ENCODE assay signal across 8 mouse cellular contexts in the genomic region with DNA sequence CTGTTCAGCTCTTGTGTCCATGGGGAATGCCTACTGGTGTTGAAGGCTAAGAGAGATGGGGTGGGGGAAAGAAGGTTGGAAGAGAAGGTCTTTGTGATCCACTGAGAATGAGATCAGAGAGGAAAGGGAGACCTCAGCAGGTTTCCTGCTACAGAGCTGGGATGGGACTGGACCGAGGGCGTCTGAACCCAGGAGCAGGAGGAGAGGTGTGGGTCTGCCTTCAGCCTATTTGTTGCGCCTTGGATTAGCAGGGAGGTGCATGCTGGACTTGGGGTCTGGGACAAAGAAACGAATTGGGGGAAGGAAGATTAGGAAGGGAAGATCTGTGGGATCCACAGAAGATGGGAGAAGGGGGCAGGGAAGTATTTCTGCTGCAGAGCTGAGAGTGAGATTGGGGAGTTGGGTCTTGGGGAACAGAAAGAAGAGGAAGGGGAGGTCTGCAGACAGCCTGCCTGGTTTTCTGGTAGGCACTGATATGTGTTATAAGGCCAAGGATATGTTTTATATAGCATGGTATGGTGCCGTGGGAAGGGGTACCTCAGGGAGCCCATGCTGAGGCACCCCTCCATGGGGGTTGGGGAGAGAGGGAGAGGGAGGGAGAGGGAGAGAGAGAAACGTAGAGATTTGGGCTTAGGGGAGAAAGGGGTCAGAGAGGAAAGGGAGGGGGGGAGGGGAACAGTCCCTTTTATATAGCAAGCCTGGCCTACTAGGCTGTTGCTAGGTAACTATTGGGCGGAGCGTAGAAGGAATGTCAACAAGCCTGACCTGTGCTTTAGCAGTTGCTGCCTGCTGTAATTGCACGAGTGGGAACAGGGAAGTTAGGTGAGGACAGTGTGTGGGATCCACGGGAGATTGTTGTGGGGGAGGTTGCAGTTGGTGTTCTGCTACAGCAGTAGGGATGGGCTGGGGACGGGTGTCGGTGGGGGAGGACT. TPM values are rescaled to one million over a fixed set of nuclear protein-coding genes. Genes with fewer than 3 reads are reported as not detected.
DNase-seq lines count a peak whose midpoint lies in the region; ATAC-seq lines count a peak whose summit lies in the region.

No protein-coding gene starts in this region.

- peak; percentile 73 for ATAC-seq in kidney, embryonic 14.5 days (ENCODE audit: low FRiP score, low TSS enrichment)
- ATAC-seq in embryonic facial prominence, embryonic 13.5 days (ENCODE audit: insufficient number of reproducible peaks, insufficient read depth, low FRiP score, low TSS enrichment, low read depth), result no peak
- peak; percentile 88 for ATAC-seq in limb, embryonic 12.5 days (ENCODE audit: insufficient number of reproducible peaks, insufficient read depth, low FRiP score, low TSS enrichment, low read depth)
- ATAC-seq in neural tube, embryonic 14.5 days (ENCODE audit: low read depth), result peak; percentile 78

- H3K27ac ChIP-seq in kidney, embryonic 14.5 days (ENCODE audit: low read depth, low read length), result no peak overlapping the region
- no peak overlapping the region for H3K27ac ChIP-seq in embryonic facial prominence, embryonic 13.5 days
- peak overlapping the region; percentile 35; the same call in 1 of the 2 replicates for H3K27ac ChIP-seq in limb, embryonic 12.5 days
- H3K27ac ChIP-seq in neural tube, embryonic 14.5 days (ENCODE audit: low read depth, low read length), result no peak overlapping the region

- 28% methylated on average over 12 of the region's 12 CpGs for WGBS in kidney, embryonic 14.5 days
- 20% methylated on average over 12 of the region's 12 CpGs for WGBS in embryonic facial prominence, embryonic 13.5 days
- 29% methylated on average over 10 of the region's 12 CpGs for WGBS in limb, embryonic 12.5 days
- 27% methylated on average over 11 of the region's 12 CpGs for WGBS in neural tube, embryonic 14.5 days

- H3K36me3 ChIP-seq in kidney, embryonic 14.5 days (ENCODE audit: control insufficient read depth, insufficient read depth, low read length), result no peaks in the 10 kb centered on the region
- H3K36me3 ChIP-seq in embryonic facial prominence, embryonic 13.5 days, result no peaks in the 10 kb centered on the region
- H3K36me3 ChIP-seq in limb, embryonic 12.5 days, result no peaks in the 10 kb centered on the region
- no peaks in the 10 kb centered on the region for H3K36me3 ChIP-seq in neural tube, embryonic 14.5 days (ENCODE audit: control insufficient read depth, insufficient read depth, low read length)

- DNase-seq in kidney, adult 18-20 months, result no peak
- no peak for DNase-seq in gastrocnemius, postnatal 25 days
- DNase-seq in adrenal gland, adult 2 months, result no peak
- DNase-seq in adipocyte (ENCODE audit: low spot score), result no peak

- 0 out of 2 replicates have a peak overlapping the region, but pooled peaks have one; percentile 6 for H3K4me3 ChIP-seq in kidney, embryonic 14.5 days (ENCODE audit: low read length)
- no peak overlapping the region for H3K4me3 ChIP-seq in embryonic facial prominence, embryonic 13.5 days
- H3K4me3 ChIP-seq in limb, embryonic 12.5 days (replicated peaks), result peak overlapping the region; percentile 15; the same call in 1 of the 2 replicates
- H3K4me3 ChIP-seq in neural tube, embryonic 14.5 days (ENCODE audit: low read depth, low read length), result no peak overlapping the region

- H3K27me3 ChIP-seq in kidney, embryonic 14.5 days (ENCODE audit: control insufficient read depth, insufficient read depth, low read length), result no peaks in the 10 kb centered on the region
- no peaks in the 10 kb centered on the region for H3K27me3 ChIP-seq in embryonic facial prominence, embryonic 13.5 days
- H3K27me3 ChIP-seq in limb, embryonic 12.5 days, result no peaks in the 10 kb centered on the region
- no peaks in the 10 kb centered on the region for H3K27me3 ChIP-seq in neural tube, embryonic 14.5 days (ENCODE audit: control insufficient read depth, insufficient read depth, low read length)

- H3K9me3 ChIP-seq in kidney, embryonic 14.5 days (ENCODE audit: control insufficient read depth, low read length), result no peaks in the 10 kb centered on the region
- H3K9me3 ChIP-seq in embryonic facial prominence, embryonic 13.5 days, result no peaks in the 10 kb centered on the region
- H3K9me3 ChIP-seq in limb, embryonic 12.5 days, result no peaks in the 10 kb centered on the region
- H3K9me3 ChIP-seq in neural tube, embryonic 14.5 days (ENCODE audit: control insufficient read depth, low read length), result no peaks in the 10 kb centered on the region

- H3K4me1 ChIP-seq in kidney, embryonic 14.5 days (ENCODE audit: control insufficient read depth, insufficient read depth, low read length), result peaks cover 5% of the 10 kb centered on the region; the same call in 1 of the 2 replicates
- H3K4me1 ChIP-seq in embryonic facial prominence, embryonic 13.5 days, result 0 out of 2 replicates have a peak, but pooled peaks cover 7% of the 10 kb centered on the region
- H3K4me1 ChIP-seq in limb, embryonic 12.5 days (replicated peaks), result peaks cover 8% of the 10 kb centered on the region; the same call in 1 of the 2 replicates
- peaks cover 5% of the 10 kb centered on the region; the same call in 1 of the 2 replicates for H3K4me1 ChIP-seq in neural tube, embryonic 14.5 days (ENCODE audit: control insufficient read depth, insufficient read depth, low read length)

- H3K9ac ChIP-seq in kidney, embryonic 14.5 days (ENCODE audit: low read depth, low read length), result no peak overlapping the region
- H3K9ac ChIP-seq in embryonic facial prominence, embryonic 13.5 days, result no peak overlapping the region
- no peak overlapping the region for H3K9ac ChIP-seq in limb, embryonic 12.5 days (replicated peaks)
- H3K9ac ChIP-seq in neural tube, embryonic 14.5 days (replicated peaks; ENCODE audit: low read depth, low read length), result no peak overlapping the region

- peak overlapping the region; percentile 22; the same call in 1 of the 2 replicates for H3K4me2 ChIP-seq in kidney, embryonic 14.5 days (replicated peaks; ENCODE audit: low read depth, low read length)
- H3K4me2 ChIP-seq in embryonic facial prominence, embryonic 13.5 days, result peak overlapping the region; percentile 36
- peak overlapping the region; percentile 41 for H3K4me2 ChIP-seq in limb, embryonic 12.5 days
- H3K4me2 ChIP-seq in neural tube, embryonic 14.5 days (ENCODE audit: low read depth, low read length), result peak overlapping the region; percentile 9; the same call in 1 of the 2 replicates

RNA-seq across cellular contexts. Expression of a gene that starts 38.3 kb away (rescaled TPM):
- polyA plus RNA-seq in kidney, embryonic 14.5 days (2014; fragmentation: Nextera tagmentation; extraction: Ambion mirVana), result 5.5 and 8.0 TPM in 2 replicates
- 9.8 and 11.1 TPM in 2 replicates for polyA plus RNA-seq in embryonic facial prominence, embryonic 13.5 days (2015; fragmentation: Nextera tagmentation; extraction: Ambion mirVana)
- 6.9 and 7.3 TPM in 2 replicates for polyA plus RNA-seq in limb, embryonic 12.5 days (2016; fragmentation: Nextera tagmentation; extraction: Ambion mirVana)
- polyA plus RNA-seq in neural tube, embryonic 14.5 days (2014; fragmentation: Nextera tagmentation; extraction: Ambion mirVana), result 73.7 and 85.1 TPM in 2 replicates
- 10 to 100 TPM; 75.1 to 87.6 TPM for total RNA-seq in gastrocnemius, postnatal 25 days (2021)
- 10 to 100 TPM; 27.0 to 44.4 TPM for total RNA-seq in adrenal gland, adult 2 months (2021)
- 15.6 and 16.4 TPM in 2 replicates for polyA plus RNA-seq in adrenal gland, adult 2 months (2012; rRNA removed)

Comparison
In these comparisons a context has a peak if more than half of its experiments do, and no peak if none do; other contexts are left out.
1. H3K4me3 ChIP-seq: peak in kidney, embryonic 14.5 days (single experiment) and limb, embryonic 12.5 days (single experiment); none in embryonic facial prominence, embryonic 13.5 days (single experiment) and neural tube, embryonic 14.5 days (single experiment).
2. Peak in every context shown above with its lines, with median percentiles within 50 percentile points of each other: H3K4me2 ChIP-seq.